Mouse (Mus musculus) erythroblast, embryonic 14.5 days (primary cell): ENCODE measurements around the gene Vopp1.
"Not testable (repeated sequence)": the region's sequence is repeated elsewhere in the genome, so short reads cannot be mapped to it uniquely, and the experiment has no call there.

Experiments used
- GATA1 ChIP-seq: IDR thresholded peaks from 2 replicates; pipeline ENCODE4 v1.6.1; 2012; ENCODE audit warnings: low read length, inconsistent platforms, mixed read lengths
- TAL1 ChIP-seq: IDR thresholded peaks from 3 replicates; pipeline ENCODE4 v1.6.1; 2012; ENCODE audit warnings: low read length, inconsistent platforms, mixed read lengths

DNA sequence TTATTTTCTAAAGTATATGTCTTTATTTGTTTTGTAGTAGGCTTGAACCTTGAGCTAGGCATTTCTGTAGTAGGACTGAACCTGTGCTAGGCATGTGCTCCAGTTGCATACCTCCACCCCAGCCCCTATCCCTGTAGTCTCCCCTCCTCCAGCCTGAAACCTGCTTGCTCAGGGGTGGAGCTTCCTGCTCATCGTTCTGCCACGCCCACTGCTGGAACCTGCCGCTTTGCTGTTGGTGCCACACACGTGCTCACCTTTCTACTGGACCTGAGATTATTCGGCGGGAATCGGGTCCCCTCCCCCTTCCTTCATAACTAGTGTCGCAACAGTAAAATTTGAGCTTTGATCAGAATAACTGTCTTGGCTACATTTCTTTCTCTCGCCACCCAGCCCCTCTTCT, 32.1 kb downstream of the Vopp1 start:
- TF ChIP-seq TAL1, GATA1: not testable (repeated sequence)
